Mouse (Mus musculus) bone marrow, adult 2 months (tissue): ENCODE data around the gene Ric8a. TPM values are rescaled to one million over a fixed set of nuclear protein-coding genes. Genes with fewer than 3 reads are reported as not detected.

ENCODE experiments used
- H3K27ac ChIP-seq: fragments of 200-500 bp; 2 replicates; pipeline ENCODE4 v1.5.1; 2012; ENCODE audit warnings: low read depth, mild to moderate bottlenecking, control low read depth, inconsistent platforms, low read length; ENCODE audit not compliant: control insufficient read depth, poor library complexity, insufficient read depth
- H3K4me1 ChIP-seq: fragments of 200-500 bp; 2 replicates; pipeline ENCODE4 v1.6.1; 2011; ENCODE audit warnings: low read length; ENCODE audit not compliant: control insufficient read depth, insufficient read depth
- H3K4me3 ChIP-seq: fragments of 200-500 bp; replicated peaks from 2 replicates; pipeline ENCODE3; 2011; ENCODE audit warnings: mild to moderate bottlenecking, low read depth, low read length, control low read depth; ENCODE audit not compliant: control insufficient read depth
- CTCF ChIP-seq: fragments of 200-500 bp; IDR thresholded peaks from 2 replicates; pipeline ENCODE4 v1.5.1; 2011; ENCODE audit warnings: low read length, control low read depth; ENCODE audit not compliant: control insufficient read depth, insufficient read depth
- POLR2A ChIP-seq: fragments of 200-500 bp; IDR thresholded peaks from 2 replicates; pipeline ENCODE4 v1.6.1; 2011; ENCODE audit warnings: low read depth, mild to moderate bottlenecking, control low read depth, low read length, borderline replicate concordance; ENCODE audit not compliant: control insufficient read depth
- WGBS: fragments of 180-500 bp; shearing (Covaris S2); methylation state at CpG from one replicate; pipeline ENCODE4 v1.1.7; 2018; 5-methylcytosine and 5-hydroxymethylcytosine counted together
- polyA plus RNA-seq: library from polyadenylated mRNA; stranded (reverse); fragments of >200 nt; gene quantifications from 2 replicates; pipeline ENCODE4 v1.2.4, GENCODE M21; 2011; ENCODE audit warnings: low replicate concordance; ENCODE audit not compliant: missing spikeins, insufficient read depth, insufficient read length

Ric8a gene
- polyA plus RNA-seq, 1 experiment = 53.0 TPM

DNA sequence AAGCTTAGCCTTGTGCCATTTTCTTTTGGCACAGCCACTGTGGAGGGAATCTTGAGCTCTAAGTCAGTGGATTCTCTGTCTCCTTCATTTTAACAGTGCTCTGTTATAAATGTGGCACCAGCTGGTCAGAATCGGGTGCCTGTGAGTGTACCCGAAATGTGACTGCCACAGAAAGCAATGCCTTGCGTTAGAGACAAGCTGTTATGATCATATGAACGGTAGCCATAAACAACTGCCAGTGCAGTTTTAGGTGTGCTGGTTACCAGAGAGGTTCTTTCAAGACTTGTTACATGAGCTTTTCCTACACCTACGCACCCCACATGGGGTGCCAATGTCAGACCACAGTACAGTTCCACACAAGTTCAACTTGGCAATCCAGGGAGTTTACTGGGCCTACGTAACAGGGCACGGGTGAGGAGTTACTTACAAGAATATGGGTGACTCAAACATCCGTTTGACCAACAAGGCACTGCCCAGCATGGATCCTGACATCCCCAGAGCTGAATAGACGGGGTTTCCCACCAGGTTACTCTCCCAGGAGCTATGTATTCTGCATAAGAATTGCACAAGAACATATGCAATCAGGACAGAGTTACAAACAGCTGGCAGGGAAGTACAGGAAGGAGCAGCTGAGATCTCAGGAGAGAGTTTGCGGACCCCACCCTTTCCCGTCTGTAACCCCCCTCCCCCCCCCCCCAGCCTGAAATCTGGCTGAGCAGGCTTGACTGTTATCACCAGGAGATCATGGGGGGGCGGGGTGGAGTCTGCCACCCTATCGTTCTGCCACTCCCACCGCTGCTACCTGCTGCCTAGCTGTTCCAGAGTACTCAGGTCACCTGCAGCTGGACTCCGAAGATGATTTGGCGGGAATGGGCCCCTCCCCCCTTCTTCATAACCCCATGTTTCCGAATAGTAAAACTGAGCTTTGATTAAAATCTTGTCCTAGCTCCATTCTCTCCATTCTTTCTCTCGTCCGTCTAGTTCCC, 15.7 kb upstream of the Ric8a start:
- Histone ChIP-seq H3K27ac (no peak overlapping the region), H3K4me1 (no peaks in the 10 kb centered on the region), H3K4me3 (no peak overlapping the region)
- TF ChIP-seq CTCF (no peak), POLR2A (no peak)
- 43% methylated on average over 19 of the region's 19 CpGs for WGBS

DNA sequence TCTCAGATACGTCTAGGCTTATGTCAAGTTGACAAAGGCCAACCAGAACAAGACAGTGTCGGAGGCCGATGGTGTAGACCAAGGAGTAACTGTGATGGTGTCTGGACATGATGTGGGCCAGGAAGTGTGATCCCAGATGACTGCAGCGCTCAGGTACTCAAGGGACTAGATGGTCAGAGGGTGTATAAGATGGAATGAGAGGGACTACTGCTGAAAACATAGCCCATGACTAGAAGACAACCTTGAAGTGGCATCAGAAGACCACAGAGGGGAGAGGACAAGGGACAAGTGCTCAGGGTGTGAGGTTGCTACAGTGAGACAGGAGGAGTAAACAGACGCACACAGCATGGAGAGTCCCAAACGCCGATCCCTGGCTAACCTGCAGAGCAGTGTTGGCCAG, 13.0 kb upstream of the Ric8a start:
- 78% methylated on average over 7 of the region's 7 CpGs for WGBS
- Histone ChIP-seq H3K27ac (no peak overlapping the region), H3K4me3 (no peak overlapping the region), H3K4me1 (no peaks in the 10 kb centered on the region)
- TF ChIP-seq POLR2A = no peak

DNA sequence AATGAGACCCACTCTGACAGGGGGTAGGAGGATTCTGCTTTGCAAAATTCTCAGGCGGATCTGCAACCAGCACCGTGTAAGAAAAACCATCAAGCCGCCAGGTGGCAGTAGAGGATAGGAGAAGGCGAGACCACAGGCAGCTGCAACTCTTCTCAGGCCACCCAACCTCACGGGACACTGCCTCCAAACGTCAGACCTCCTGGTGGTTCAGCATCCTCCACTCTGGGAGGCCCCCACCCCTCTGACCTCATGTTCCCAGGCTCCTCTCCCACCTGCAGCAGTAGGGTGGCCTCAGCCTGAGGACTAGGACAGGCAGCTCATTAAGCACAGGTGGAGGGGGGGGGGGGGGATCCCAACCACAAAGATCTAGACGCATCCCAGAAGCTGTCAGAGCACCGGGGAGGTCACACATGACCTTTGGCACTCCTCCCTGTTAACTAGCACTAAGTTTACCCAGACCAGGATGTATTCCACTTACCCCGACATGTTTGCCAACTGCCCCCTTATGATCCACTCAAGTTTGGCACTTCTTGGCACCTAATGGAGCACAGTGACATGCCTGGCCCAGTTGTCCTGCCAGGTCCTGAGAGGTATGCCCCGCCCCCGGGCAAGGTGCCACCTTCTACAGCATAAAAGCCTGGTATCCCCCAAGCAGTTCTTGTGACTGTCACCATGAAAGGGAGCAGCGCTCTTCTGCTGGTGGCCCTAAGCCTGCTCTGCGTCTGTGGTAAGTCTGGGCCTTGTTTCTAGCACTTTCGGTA, 11.7 kb upstream of the Ric8a start, which contains the start of gene Scgb1c1:
TSS of gene Scgb1c1 (plus strand) at position 643 of the 761 bp plus-strand sequence.
- no peak within 1 kb of the TSS for H3K4me3 ChIP-seq
- WGBS = 27% methylated on average over 14 of the region's 14 CpGs
- H3K4me1 ChIP-seq = no peaks in the 10 kb centered on the region
- no peak within 1 kb of the TSS for H3K27ac ChIP-seq
- TF ChIP-seq CTCF (peak; percentile 98), POLR2A (no peak)

DNA sequence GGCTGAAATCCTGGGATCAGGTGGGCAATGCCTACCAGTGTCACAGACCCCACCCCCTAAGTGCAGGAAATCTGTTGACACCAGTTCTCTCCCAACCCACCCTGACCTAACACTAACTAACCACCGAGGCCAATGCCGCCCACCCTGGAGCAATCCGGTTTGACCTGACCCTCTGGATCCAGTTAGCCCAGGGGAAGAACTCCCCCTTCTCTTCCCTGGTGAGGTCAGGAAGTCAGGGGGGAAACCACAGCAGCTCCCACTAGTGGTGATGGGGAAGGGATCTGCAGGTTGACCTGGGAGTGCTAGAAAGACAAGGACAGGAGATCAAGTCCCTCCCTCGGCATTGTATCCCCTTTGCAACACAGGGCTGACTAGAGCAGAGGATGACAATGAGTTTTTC, 11.1 kb upstream of the Ric8a start:
- TF ChIP-seq POLR2A (no peak), CTCF (no peak)
- no peak overlapping the region for H3K4me3 ChIP-seq
- H3K4me1 ChIP-seq = no peaks in the 10 kb centered on the region
- WGBS = 60% methylated on average over 4 of the region's 4 CpGs
- H3K27ac ChIP-seq = no peak overlapping the region

DNA sequence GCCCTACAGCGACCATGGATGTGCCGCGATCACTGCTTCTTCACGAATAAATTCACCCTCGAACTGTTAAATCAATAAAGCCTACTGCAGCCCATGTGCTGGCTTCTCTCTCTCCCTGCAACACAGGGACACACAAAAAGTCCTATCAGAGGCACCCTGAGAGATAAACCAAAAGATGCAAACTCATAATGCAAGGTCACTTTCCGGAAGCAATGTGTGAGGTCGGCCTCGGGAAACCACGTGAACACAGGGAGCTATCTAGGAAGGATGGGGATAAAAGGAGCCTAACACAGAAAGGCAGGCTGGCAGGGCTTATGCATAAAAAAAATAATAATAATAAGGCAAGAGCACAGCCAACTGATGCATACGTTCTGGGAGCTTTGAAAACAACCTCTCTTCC, 10.1 kb upstream of the Ric8a start:
- Histone ChIP-seq H3K4me1 (no peaks in the 10 kb centered on the region), H3K27ac (no peak overlapping the region), H3K4me3 (no peak overlapping the region)
- TF ChIP-seq POLR2A (no peak), CTCF (no peak)
- WGBS = 77% methylated on average over 10 of the region's 10 CpGs

DNA sequence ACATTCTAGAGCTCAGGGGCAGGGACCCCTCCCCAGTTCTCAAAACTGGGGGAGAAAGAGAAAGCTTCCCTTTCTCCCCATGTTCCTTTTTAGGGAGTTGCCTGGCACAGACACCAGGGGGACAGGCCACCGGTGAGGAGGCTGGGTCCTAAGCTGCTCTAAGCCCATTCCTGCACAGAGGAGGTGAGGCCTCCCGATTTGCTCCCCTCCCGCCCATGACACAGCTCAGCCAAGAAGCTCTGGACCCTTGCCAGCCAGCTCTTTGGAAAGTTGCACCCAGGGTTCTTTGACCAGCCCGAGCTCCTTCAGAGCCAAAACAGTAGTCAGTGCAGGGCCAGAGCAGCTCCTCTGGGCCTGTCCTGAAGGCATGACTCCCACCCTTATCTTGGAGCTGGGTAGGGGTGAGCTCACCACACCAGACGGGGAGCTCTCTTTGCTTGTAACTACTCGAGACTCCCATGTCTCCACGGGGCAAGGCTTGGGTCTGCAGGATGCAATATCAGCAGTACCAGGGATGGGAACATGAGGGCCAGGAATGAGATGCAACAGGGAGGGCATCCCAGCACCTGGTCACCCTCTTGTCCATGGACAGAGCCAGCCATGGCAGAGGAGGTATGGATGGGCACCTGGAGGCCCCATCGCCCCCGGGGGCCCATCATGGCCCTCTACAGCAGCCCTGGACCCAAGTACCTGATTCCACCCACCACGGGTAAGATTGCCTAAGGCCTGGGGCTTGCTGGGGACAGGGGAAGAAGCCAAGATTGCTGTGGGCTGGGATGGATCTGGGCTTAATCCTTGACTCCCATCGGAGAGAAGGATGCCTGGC, 8.8 kb upstream of the Ric8a start, which contains the start of gene Odf3:
TSS of gene Odf3 (plus strand) at position 51 of the 826 bp plus-strand sequence.
- Histone ChIP-seq H3K4me3 (no peak within 1 kb of the TSS), H3K27ac (no peak within 1 kb of the TSS), H3K4me1 (no peaks in the 10 kb centered on the region)
- 66% methylated on average over 11 of the region's 11 CpGs for WGBS
- TF ChIP-seq CTCF = no peak
- TF ChIP-seq POLR2A = no peak

DNA sequence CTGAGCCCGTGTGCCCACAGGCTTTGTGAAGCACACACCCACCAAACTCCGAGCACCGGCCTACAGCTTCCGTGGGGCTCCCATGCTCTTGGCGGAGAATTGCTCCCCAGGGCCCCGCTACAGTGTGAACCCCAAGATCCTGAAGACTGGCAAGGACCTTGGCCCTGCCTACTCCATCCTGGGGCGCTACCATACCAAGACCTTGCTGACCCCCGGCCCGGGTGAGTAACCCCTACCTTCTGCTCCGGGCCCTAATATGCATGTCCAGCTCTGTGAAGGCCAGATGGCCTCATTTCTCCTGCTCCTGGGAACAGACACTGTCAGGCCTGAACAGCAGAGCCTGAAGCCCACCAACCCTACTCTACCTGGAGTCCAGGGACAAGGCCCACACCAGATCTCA, 8.2 kb upstream of the Ric8a start:
- WGBS = 86% methylated on average over 10 of the region's 10 CpGs
- H3K4me3 ChIP-seq = no peak overlapping the region
- no peak overlapping the region for H3K27ac ChIP-seq
- H3K4me1 ChIP-seq = no peaks in the 10 kb centered on the region
- TF ChIP-seq POLR2A (no peak), CTCF (no peak)

DNA sequence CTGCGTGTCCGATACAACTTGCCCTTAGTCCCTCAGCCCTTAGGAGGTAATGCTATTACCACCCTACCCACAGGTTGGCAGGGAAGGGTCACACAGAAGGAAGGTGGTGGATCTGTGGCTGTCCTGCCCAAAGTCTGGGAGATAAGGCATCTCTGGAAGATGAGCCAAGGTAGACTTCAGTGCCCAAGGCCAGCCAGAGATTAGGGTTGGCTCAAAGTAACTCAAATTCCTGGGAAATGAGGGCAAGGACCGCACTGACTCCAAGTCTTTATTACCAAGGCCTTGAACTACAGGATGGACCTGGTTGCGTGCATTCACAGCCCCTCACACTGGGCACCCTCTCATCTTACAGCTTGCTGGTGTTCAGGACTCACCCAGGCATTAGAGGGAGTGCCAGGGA, 4.8 kb upstream of the Ric8a start:
- WGBS = 92% methylated on average over 4 of the region's 4 CpGs
- Histone ChIP-seq H3K4me1 (peaks cover 1% of the 10 kb centered on the region; the same call in 1 of the 2 replicates), H3K27ac (no peak overlapping the region), H3K4me3 (no peak overlapping the region)
- TF ChIP-seq POLR2A = no peak
- no peak for TF ChIP-seq CTCF

DNA sequence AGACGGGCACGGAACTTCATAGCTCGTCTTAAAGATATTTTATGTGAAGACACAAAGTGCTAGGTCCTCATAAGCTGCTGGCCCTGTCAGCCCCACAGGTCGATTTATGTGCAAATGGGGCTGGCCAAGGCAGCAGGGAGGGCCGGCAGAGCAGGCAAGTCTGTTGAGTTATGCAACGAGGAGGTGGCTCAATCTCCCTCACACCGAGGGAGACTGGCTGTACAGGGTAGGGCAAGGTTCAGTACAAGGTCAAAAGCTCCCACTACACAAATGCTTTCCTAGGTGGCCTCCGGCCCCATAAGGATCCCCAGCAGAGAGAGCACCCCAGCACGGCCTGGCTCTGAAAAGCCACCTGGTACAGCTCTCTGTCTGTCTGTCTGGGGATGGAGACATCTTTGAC, 3.4 kb upstream of the Ric8a start:
- H3K4me1 ChIP-seq = peaks cover 3% of the 10 kb centered on the region; the same call in 1 of the 2 replicates
- TF ChIP-seq CTCF (no peak), POLR2A (no peak)
- no peak overlapping the region for H3K4me3 ChIP-seq
- WGBS = 52% methylated on average over 9 of the region's 9 CpGs
- no peak overlapping the region for H3K27ac ChIP-seq
